Mouse (Mus musculus) MEL (cell line): ENCODE results near the gene Pax3. TPM values are rescaled to one million over a fixed set of nuclear protein-coding genes. Genes with fewer than 3 reads are reported as not detected.

Experiments
- DNase-seq: peaks from one replicate; pipeline ENCODE4 v3.0.0; 2011; ENCODE audit warnings: low read depth, low spot score
- H3K27ac ChIP-seq: 2 replicates; pipeline ENCODE4 v1.5.1; 2012; ENCODE audit warnings: low read depth, mild to moderate bottlenecking, control low read depth, low read length, moderate library complexity; ENCODE audit not compliant: control insufficient read depth
- H3K27me3 ChIP-seq, 2 experiments: fragments of 150-350 bp in 1 of 2; sonication (generic) in 1 of 2; 2 replicates each; pipeline ENCODE4 v1.6.1; 2012; ENCODE audit warnings: low read length in 2 of 2, mild to moderate bottlenecking in 2 of 2, improper control_type of control experiment in 1 of 2, moderate library complexity in 1 of 2; ENCODE audit not compliant: insufficient read depth in 2 of 2, control insufficient read depth in 1 of 2
- H3K36me3 ChIP-seq, 2 experiments: 2 replicates each; pipeline ENCODE4 v1.6.1; 2012 to 2014; ENCODE audit warnings: low read length in 2 of 2, improper control_type of control experiment in 1 of 2, inconsistent platforms in 1 of 2, mild to moderate bottlenecking in 1 of 2; ENCODE audit not compliant: insufficient read depth in 2 of 2, control insufficient read depth in 1 of 2
- H3K4me1 ChIP-seq, 2 experiments: fragments of 150-350 bp in 1 of 2; sonication (generic) in 1 of 2; 2 replicates each; pipeline ENCODE4 v1.6.1; 2012; ENCODE audit warnings: low read length in 2 of 2, improper control_type of control experiment in 1 of 2, mild to moderate bottlenecking in 1 of 2; ENCODE audit not compliant: insufficient read depth in 2 of 2, control insufficient read depth in 1 of 2
- H3K4me3 ChIP-seq, 2 experiments: fragments of 150-350 bp in 1 of 2; sonication (generic) in 1 of 2; 2 replicates each; pipeline ENCODE4 v1.5.1; 2012; ENCODE audit warnings: low read depth in 2 of 2, low read length in 2 of 2, mild to moderate bottlenecking in 2 of 2, moderate library complexity in 2 of 2, control low read depth in 1 of 2, improper control_type of control experiment in 1 of 2; ENCODE audit not compliant: control insufficient read depth in 1 of 2, insufficient read depth in 1 of 2
- H3K79me2 ChIP-seq: 2 replicates; pipeline ENCODE4 v1.6.1; 2012; ENCODE audit warnings: mild to moderate bottlenecking, low read length, moderate library complexity; ENCODE audit not compliant: control insufficient read depth, poor library complexity, insufficient read depth
- H3K9ac ChIP-seq: 2 replicates; pipeline ENCODE4 v1.6.1; 2012; ENCODE audit warnings: low read depth, mild to moderate bottlenecking, control low read depth, low read length, moderate library complexity; ENCODE audit not compliant: control insufficient read depth, poor library complexity, severe bottlenecking
- H3K9me3 ChIP-seq: fragments of 150-350 bp; sonication (generic); replicated peaks from 2 replicates; pipeline ENCODE4 v1.6.1; 2012; ENCODE audit warnings: mild to moderate bottlenecking, low read length, improper control_type of control experiment, moderate library complexity; ENCODE audit not compliant: insufficient read depth
- BHLHE40 ChIP-seq: IDR thresholded peaks from 2 replicates; pipeline ENCODE4 v1.6.1; 2012; ENCODE audit warnings: low read depth, mild to moderate bottlenecking, inconsistent platforms, low read length, improper control_type of control experiment, borderline replicate concordance
- CHD1 ChIP-seq: IDR thresholded peaks from 2 replicates; pipeline ENCODE4 v1.6.1; 2012; ENCODE audit warnings: low read depth, mild to moderate bottlenecking, inconsistent platforms, low read length, improper control_type of control experiment
- CHD2 ChIP-seq: IDR thresholded peaks from 2 replicates; pipeline ENCODE4 v1.6.1; 2011; ENCODE audit warnings: low read length, improper control_type of control experiment
- E2F4 ChIP-seq: IDR thresholded peaks from 2 replicates; pipeline ENCODE4 v1.6.1; 2011; ENCODE audit warnings: low read depth, low read length, improper control_type of control experiment, borderline replicate concordance
- EP300 ChIP-seq, 2 experiments: IDR thresholded peaks; 2 replicates each; pipeline ENCODE4 v1.6.1; 2011; ENCODE audit warnings: improper control_type of control experiment in 2 of 2, low read length in 2 of 2, low read depth in 1 of 2, mild to moderate bottlenecking in 1 of 2
- ETS1 ChIP-seq: IDR thresholded peaks from 2 replicates; pipeline ENCODE4 v1.6.1; 2012; ENCODE audit warnings: low read depth, mild to moderate bottlenecking, inconsistent platforms, low read length, improper control_type of control experiment, moderate library complexity
- HCFC1 ChIP-seq: IDR thresholded peaks from 2 replicates; pipeline ENCODE4 v1.6.1; 2012; ENCODE audit warnings: low read depth, mild to moderate bottlenecking, inconsistent platforms, low read length, improper control_type of control experiment, moderate library complexity
- JUND ChIP-seq: IDR thresholded peaks from 2 replicates; pipeline ENCODE4 v1.6.1; 2011; ENCODE audit warnings: low read depth, mild to moderate bottlenecking, improper control_type of control experiment, low read length
- KAT2A ChIP-seq: conservative IDR thresholded peaks from 2 replicates; pipeline ENCODE4 v1.6.1; 2012; ENCODE audit warnings: low read depth, low read length, improper control_type of control experiment, inconsistent platforms
- MEF2A ChIP-seq: IDR thresholded peaks from 2 replicates; pipeline ENCODE4 v1.6.1; 2014; ENCODE audit warnings: low read depth, mild to moderate bottlenecking, inconsistent platforms, low read length, improper control_type of control experiment; ENCODE audit not compliant: poor library complexity, insufficient replicate concordance, severe bottlenecking; ENCODE audit errors: extremely low read depth
- MYB ChIP-seq: IDR thresholded peaks from 2 replicates; pipeline ENCODE4 v1.6.1; 2011; ENCODE audit warnings: mild to moderate bottlenecking, low read depth, low read length, improper control_type of control experiment
- NRF1 ChIP-seq: IDR thresholded peaks from 2 replicates; pipeline ENCODE4 v1.6.1; 2014; ENCODE audit warnings: low read depth, mild to moderate bottlenecking, inconsistent platforms, low read length, improper control_type of control experiment, moderate library complexity; ENCODE audit not compliant: poor library complexity, insufficient read depth, severe bottlenecking
- POLR2AphosphoS2 ChIP-seq: IDR thresholded peaks from 2 replicates; pipeline ENCODE4 v1.6.1; 2011; ENCODE audit warnings: low read length, improper control_type of control experiment
- POLR2AphosphoS5 ChIP-seq: IDR thresholded peaks from 2 replicates; pipeline ENCODE4 v1.6.1; 2012; ENCODE audit warnings: low read depth, borderline replicate concordance, mild to moderate bottlenecking, inconsistent platforms, low read length, moderate library complexity, mixed read lengths
- UBTF ChIP-seq: IDR thresholded peaks from 2 replicates; pipeline ENCODE4 v1.6.1; 2012; ENCODE audit warnings: low read depth, mild to moderate bottlenecking, inconsistent platforms, low read length, improper control_type of control experiment, moderate library complexity, borderline replicate concordance; ENCODE audit not compliant: insufficient read depth
- USF1 ChIP-seq: IDR thresholded peaks from 2 replicates; pipeline ENCODE4 v1.6.1; 2014; ENCODE audit warnings: low read depth, mild to moderate bottlenecking, inconsistent platforms, low read length, improper control_type of control experiment, moderate library complexity
- ZKSCAN1 ChIP-seq: IDR thresholded peaks from 2 replicates; pipeline ENCODE4 v1.6.1; 2012; ENCODE audit warnings: low read depth, mild to moderate bottlenecking, inconsistent platforms, low read length, improper control_type of control experiment, moderate library complexity
- polyA plus RNA-seq, 2 experiments: library from polyadenylated mRNA; stranded (reverse) in 1 of 2; unstranded in 1 of 2; fragments of >175 nt in 1 of 2; fragments of >200 nt in 1 of 2; gene quantifications; 2 replicates each; pipeline versions ENCODE4 v1.2.1 to v1.2.4; 2012; ENCODE audit warnings: low replicate concordance in 2 of 2, low read depth in 1 of 2; ENCODE audit not compliant: insufficient read length in 2 of 2, insufficient read depth in 1 of 2, missing spikeins in 1 of 2
- total RNA-seq: library from RNA; depleted of rRNA; stranded (reverse); fragments of 300-350 nt; gene quantifications from 2 replicates; pipeline ENCODE4 v1.2.3, GENCODE M21; 2012

Gene Pax3
- total and polyA plus RNA-seq, 3 experiments, result not detected

- H3K36me3 ChIP-seq, result no peaks in the 10 kb centered on the region
- H3K27me3 ChIP-seq, result no peaks in the 10 kb centered on the region
- no peaks in the 10 kb centered on the region for H3K9me3 ChIP-seq
- H3K4me1 ChIP-seq, result no peaks in the 10 kb centered on the region
- H3K27ac ChIP-seq, result no peak overlapping the region
- H3K79me2 ChIP-seq, result no peaks in the 10 kb centered on the region
- DNase-seq, result no peak
- no peak for TF ChIP-seq POLR2AphosphoS2
- TF ChIP-seq POLR2AphosphoS5, result no peak
- no peak for TF ChIP-seq USF1
- TF ChIP-seq NRF1, result no peak
- no peak for TF ChIP-seq JUND
- no peak for TF ChIP-seq E2F4
- no peak for TF ChIP-seq ETS1
- no peak for TF ChIP-seq EP300 (IDR thresholded peaks at IDR 0.05; ENCODE audit: low read depth in 1 of 2, low read length in 2 of 2)
- no peak for TF ChIP-seq MEF2A
- no peak for TF ChIP-seq CHD2
- TF ChIP-seq KAT2A, result no peak
- no peak for TF ChIP-seq UBTF
- TF ChIP-seq ZKSCAN1, result no peak
- TF ChIP-seq BHLHE40, result no peak
- no peak for TF ChIP-seq HCFC1
- TF ChIP-seq, all 39 proteins: peak for 0
- Histone ChIP-seq H3K4me3 (no peak overlapping the region), H3K9ac (no peak overlapping the region)
Observed at GRCm38 (mm10) chr1:78198319-78198940, 1.5 kb upstream of the Pax3 start.

- Histone ChIP-seq H3K4me3 (no peak overlapping the region), H3K4me1 (no peaks in the 10 kb centered on the region), H3K79me2 (no peaks in the 10 kb centered on the region), H3K9me3 (no peaks in the 10 kb centered on the region), H3K27ac (no peak overlapping the region), H3K36me3 (no peaks in the 10 kb centered on the region), H3K27me3 (no peaks in the 10 kb centered on the region)
- no peak for DNase-seq
- TF ChIP-seq UBTF (no peak), CHD1 (no peak), NRF1 (no peak), E2F4 (no peak), KAT2A (no peak), MYB (no peak)
- TF ChIP-seq, all 39 proteins: peak for 0
- no peak overlapping the region for H3K9ac ChIP-seq
Observed at GRCm38 (mm10) chr1:78197351-78198234, 659 bp upstream of the Pax3 start.
